Mouse (Mus musculus) fat pad, adult 2 months (tissue): ENCODE results near the gene Nfe2l1.
A peak's percentile ranks its signal among the peaks of the same experiment; 100 is the strongest.
"Not testable (repeated sequence)": the region's sequence is repeated elsewhere in the genome, so short reads cannot be mapped to it uniquely, and the experiment has no call there.

ENCODE experiments used
- DNase-seq: peaks from one replicate; pipeline ENCODE4 v3.0.0-alpha.2; 2011; ENCODE audit warnings: low read depth, low spot score; ENCODE audit errors: extremely low read depth

Gene Nfe2l1

DNA sequence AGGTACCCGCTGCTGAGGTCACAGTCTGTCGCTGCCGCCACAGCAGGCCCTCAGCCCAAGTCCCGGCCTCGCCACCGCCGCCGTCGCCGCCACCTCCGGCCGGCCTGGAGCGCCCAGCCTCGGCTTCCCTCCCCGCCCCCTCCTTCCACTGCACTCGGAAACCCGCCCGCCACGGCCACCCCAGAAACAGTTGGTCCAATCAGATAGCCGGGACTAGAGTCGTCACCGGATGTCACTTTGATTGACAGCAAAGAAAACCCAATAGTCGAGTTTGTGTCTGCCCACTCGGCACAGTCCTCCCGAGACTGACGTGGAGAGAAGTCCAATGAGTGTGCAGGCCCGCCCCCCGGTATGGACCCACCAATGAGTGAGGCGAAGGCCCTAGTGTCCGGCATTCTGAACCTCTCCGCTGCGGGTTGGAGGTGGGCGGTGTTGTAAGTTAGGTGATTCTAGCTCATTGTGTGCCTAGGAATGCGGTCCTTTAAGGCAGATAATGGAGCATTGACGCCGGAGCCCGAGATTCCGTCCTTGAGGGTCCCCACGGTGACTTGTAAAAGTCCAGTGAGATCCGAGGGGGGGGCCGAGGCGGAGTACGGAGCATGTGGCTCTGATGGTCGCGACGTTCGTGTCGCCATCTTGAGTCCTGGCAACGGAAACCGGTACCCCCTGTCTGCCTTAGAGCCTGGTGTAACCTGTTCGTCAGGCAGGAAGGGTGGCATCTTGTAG lies at the start of gene Nfe2l1:
Gene Nfe2l1, minus strand, starts transcription at position 156 of the 726 bp plus-strand sequence.
- peak; percentile 97 for DNase-seq

DNA sequence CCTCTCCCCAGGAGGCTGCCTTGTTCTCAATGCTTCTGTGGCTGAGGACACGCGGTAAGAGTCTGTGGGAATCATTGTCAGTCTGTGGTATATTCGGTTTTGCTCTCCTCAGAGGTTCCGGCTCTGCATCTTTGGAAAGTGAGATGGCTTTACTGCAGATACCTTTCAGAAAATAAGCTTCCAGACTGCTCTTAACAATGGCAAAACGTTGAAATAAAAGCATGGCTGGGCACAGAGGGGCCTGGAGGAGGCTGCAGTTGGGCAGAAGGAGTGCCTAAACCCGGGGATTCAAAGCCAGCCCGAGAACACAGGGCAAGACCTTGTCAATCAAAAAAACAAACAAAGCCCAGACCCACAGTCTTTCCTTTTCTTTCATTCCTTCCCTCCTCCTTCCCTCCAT lies 49.6 kb upstream of the Nfe2l1 start:
- no peak for DNase-seq

DNA sequence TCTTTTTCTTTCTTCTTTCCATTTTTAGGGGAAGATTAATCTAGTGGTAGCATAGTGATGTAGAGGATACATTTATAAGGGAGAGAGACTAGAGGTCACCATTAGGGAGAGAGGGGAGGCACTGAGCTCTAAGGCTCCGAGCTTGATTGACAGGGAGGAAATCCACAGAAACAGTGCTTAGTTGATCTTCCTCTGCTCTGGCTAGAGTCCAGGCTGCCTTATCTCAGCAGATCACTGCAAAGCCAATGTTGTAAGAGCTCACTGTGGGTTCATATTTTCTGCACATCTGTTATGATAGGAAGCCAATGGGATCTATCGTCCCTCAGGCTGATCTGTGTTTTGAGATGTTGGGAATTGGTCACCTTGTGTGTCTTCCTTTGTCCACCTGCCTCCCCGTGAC lies 48.9 kb upstream of the Nfe2l1 start:
- DNase-seq, result no peak

DNA sequence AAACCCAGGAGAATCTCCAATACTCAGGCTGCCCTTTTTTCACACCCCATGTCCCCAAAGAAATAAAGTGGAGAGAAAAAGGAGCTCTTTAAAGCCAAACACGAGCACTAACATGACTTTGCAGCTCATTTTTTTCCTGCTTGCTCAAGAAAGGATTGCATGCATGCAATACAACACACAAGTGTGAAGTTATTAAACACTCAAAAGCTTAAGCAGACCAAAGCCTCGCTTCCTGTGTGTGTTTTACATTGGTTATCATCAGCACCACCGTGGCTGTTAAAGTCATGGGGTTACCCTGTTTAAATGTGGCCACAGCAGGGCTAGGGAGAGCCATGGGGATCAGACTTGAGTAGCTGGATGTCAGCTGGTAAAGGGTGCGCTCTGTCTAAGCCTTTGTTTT lies 47.3 kb upstream of the Nfe2l1 start:
- DNase-seq, result no peak

DNA sequence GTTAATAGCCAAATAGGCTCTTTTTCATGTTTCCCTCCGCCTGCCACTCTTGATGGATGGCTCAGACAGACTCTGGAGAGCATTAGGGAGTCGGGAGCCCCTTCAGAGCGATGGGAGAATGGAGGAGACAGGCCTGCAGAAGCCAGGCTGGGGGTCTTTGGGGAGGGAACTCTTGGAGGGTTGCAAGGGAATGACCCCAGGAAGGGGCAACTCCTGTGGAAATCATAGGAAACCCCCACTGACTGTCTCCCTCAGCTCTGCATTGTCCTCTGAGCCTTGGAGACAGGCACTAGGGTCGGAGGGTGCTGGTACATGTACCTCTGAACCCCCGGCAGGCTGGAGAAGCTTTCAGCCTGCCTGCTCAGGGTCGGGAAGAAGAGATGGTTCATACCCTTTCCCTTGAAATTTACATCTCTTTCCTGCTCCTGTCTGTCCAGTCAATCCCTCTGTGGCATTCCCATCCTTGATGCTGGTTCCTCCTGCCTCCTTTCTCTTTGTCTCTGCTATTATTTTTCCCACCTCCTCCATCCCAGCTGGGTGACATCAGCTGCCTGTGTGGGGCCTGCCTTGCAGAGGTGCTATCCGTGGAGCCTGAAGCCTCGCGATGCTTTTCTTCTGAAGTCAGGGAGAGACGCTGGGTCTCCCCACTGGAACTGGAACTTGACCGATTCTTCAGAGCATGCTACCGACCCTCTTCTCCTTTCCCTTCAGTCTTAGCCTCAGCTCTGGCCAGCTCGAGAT lies 46.7 kb upstream of the Nfe2l1 start:
- DNase-seq, result no peak

DNA sequence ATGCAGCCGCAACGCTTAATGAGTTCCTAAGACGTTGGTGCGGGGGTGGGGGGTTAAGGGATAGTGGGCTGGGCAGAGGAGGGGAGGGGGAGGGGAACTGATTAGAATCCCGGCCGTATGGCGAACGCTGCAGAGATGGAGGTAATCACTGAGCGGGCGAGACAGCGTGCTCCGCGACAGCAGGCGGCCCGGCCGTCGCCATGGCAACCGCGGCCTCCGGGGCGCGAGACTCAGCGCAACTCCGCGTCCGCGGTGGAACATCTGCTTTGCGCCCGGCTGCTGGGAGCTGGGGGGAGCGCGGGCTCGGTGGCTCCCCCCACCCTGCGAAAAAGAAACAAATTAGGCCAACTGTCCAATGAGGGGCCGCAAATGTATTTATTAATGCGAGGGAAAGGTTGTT lies 46.0 kb upstream of the Nfe2l1 start:
- no peak for DNase-seq

DNA sequence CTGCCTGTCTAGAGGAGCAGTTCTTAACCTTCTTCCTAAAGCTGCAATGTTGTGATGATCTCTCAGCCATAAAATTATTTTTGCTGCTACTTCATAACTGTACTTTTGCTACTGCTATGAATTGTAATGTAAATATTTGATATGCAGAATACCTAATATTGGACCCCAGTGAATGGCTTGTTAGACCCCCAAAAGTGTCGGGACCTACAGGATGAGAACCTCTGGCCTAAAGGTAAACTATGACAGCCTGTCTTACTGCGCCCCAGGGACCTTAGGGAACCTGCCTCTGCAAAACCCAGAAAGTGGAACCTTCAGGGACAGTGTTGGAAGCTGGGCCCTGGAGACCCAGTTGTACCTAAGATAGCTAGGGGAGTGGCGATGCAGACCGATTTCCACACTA lies 45.5 kb upstream of the Nfe2l1 start:
- DNase-seq, result no peak

DNA sequence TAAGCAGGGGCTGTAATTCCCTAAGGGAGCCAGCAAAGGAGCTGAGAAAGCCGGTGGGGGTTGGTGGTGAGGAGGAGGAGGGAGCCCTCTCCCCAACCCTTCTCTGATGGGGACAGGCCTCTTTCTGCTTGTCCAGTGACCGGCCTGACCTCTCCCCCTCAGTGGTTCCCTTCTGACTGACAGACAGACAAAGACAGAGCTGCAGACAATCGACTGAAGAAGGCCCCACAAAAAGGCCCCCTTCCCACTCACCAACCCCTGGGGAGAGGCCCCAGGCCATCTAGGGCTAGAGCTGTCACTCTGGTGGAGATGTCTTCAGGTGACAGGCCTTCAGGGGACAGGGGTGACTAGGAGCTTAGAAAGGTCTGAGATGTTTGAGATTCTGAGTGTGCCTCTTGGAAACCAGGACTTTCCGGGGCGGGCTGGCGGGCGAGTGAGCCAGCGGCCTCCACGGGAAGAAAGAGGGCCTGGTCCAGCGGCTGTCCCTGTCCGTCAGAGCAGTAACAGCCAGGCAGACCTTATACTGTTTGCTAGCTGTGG lies 43.9 kb upstream of the Nfe2l1 start:
- no peak for DNase-seq

DNA sequence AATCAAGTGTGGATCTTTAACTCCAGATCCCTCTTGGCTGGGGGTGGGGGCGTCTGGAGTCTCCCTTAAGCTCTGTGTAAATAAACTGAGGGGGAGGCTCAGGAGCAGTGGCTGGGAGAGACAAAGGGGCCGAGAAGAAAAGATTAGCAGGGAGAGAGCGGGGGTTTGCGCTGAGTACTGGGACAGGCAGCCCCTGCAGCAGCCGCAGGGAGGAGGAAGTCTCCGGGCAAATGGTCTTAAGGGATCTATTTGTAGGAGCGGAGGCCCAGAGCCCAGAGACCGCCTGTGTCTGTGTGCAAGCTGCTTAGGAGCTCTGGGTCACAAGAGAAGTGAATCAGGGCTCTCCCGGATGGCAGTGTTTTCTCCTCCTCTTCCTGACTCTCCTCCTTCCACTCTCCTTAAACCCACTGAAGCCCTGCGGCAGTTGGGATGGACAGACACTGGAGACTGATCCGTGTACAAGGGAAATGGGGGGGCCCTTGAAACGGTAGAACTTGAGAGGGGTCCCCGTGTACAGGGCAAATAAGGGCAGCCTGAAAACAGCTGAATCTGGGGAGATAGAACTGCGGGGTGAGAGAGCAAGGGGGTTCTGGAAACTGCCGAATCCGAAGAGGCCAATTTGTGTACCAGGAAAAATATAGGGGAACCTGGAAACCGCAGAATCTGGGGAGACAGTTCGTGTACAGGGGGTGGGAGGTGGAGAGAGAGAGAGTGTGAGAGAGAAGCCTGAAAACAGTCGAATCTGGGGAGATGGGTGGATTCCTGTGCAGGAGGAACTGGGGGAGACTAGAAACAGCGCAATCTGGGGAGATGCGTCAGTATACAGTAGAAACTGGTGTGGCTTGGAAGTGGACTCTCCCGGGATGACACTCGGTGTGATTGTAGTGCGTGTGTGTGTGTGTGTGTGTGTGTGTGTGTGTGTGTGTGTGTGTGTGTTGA lies 42.9 kb upstream of the Nfe2l1 start:
- DNase-seq, result no peak

DNA sequence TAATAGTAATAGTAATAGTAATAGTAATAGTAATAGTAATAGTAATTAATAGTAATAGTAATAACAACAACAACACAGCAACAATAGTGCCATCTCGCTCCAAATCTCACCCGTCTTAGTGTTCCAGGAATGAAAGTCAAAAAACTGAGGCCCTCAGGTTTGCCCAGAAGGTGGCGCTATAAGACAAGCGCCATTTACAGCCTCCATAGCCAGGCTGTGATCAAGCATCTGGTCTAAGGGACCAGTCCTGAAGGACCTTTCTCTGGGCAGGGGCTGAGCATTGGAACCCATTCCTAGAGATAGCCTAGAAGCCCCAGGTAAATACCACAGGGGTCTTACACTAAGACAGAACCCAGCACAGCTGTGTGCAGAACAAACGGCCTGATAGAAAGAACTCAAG lies 37.4 kb upstream of the Nfe2l1 start:
- DNase-seq, result no peak

DNA sequence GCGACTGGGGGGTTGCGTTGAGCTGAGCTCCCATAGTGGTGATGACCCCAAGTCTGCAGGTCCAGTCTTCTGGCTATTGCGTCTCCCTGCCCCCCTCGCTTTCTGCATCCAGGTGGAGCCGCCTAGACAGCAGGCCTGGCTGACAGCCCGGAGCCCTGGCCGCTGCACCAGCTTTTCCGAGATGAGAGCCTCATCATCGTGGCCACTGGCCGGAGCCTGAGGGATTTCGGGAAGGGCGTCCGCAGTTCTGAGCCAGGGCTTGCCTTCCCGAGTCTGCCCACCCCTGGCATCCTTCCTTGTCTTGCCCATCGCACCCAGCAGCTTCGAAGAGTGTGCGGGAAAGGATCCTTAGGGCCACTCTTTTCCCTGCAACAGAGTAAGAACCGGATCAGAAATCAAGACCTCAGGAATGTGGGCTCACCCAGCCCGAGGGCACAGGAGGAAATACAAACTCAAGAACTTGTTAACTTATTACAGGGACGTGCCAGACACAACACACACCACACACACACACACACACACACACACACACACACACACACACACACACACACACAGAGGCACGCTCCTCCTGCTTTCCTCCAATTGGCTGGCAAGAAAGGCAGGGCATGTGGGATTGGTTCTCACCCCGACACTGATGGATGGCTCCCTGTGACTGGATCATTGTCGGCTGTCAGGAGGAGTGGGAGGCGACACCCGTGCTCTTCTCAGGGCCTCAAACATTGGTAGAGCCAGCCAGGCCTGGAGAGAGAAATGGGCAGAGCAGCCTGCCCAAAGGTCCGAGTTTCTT lies 33.6 kb upstream of the Nfe2l1 start:
- no peak for DNase-seq

DNA sequence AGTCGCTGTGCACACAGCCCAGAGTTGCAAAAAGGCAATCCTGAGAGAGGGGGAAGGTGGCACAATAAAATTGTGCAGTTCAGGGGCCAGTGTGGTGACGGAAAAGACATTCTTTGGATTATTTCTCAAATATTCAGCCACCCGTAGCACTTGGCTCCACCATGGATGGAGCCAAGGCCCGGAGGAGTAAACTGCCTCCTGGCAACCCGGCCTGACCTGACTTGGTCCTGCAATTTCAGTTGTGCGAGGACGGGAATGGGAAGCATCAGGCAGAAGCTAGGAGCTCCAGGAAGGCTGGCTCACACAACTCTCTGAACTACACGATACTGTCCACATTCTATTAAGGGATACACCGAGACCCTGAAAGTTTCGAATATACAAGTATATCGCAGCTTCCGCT lies 32.8 kb upstream of the Nfe2l1 start:
- no peak for DNase-seq

DNA sequence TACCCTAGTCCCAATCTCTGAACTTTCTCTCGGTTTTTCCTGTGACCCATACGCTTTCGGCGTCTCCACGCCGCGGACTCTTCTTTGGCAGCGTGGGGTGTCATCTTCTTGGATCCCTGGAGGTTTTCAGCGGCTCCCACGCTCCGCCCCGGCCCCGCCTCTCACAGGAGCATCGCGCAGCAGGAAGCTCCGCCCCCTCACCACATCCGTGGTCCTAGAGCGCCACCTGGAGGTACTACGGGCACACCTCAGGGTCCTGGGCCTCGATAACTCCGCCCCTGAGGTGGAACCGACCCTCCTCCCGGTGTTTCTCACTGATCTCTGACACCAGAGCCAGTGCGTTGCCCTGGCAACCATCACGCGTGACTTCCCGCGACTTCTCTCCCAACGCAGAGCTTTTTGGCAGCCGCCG lies 32.1 kb upstream of the Nfe2l1 start:
- no peak for DNase-seq

DNA sequence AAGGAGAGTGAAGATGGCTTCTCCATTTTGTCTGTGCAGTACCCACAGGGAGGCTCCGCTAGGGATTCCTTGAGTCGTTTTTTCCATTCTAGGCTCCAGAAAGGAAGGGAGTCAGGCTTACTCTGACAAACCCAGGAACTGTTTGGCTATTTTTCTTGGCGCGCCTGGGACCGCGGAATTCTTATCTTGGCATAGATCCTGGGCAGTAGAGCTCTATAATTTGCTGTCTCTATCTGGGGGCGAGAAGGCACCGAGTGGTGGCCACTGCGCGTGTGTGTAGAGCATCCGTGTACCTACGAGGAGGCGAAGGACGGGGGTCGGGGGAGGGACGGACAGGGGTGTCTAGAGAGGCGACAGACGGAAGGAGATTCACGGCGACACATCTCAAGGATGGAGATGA lies 31.7 kb upstream of the Nfe2l1 start:
- DNase-seq, result no peak

DNA sequence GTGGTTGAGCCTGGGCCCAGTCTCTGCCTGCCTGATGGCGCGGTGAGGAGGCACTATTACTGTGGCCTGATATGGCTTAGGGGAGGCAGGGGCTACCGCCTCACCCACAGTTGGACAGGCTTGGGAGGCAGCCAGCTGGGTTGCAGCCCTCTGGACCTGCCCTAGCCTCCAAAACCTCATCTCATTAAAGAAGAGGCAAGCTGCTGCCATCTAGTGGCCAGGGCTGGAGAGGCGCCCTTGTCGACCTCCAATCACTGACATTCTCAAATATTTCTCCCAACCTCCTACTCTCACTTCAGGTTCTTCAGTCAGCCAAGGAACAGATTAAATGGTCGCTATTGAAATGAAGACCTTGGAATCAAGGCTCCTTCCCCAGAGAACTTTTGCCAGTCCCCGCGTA lies 30.8 kb upstream of the Nfe2l1 start:
- DNase-seq, result no peak

DNA sequence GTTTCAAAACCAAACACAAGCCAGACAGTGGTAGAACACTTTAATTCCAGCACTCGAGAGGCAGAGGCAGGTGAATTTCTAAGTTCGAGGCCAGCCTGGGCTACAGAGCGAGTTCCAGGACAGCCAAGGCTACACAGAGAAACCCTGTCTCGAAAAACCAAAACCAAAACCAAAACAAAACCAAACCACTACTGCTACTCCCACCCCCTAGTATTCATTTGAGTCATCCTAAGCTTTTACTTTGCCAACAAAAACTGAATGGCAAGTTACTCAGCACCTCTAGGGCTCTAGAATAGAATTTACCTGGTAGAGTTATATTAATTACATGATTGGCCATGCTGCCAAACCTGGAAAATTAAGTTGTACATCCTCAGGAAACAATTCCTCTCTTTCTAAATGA lies 29.9 kb upstream of the Nfe2l1 start:
- DNase-seq, result no peak

DNA sequence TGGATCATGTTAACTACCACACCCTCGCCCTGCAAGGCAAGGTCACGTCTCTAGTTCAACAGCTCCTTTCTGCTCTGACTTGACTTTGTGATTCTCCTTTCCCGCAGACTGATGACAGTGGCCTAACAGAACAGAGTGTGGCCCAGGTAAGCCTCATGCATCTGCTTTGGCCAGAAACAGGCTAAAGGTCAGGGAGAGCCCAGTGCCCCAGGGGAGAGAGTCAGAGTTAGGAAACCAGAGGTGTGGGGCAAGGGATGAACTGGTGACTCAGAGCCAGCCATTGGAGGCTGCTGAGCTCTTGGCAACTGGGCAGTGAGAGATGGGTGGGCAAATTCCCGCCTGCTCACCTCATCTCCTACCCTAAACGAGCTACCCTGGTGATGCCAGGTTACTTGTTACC lies 27.7 kb upstream of the Nfe2l1 start:
- DNase-seq, result no peak

DNA sequence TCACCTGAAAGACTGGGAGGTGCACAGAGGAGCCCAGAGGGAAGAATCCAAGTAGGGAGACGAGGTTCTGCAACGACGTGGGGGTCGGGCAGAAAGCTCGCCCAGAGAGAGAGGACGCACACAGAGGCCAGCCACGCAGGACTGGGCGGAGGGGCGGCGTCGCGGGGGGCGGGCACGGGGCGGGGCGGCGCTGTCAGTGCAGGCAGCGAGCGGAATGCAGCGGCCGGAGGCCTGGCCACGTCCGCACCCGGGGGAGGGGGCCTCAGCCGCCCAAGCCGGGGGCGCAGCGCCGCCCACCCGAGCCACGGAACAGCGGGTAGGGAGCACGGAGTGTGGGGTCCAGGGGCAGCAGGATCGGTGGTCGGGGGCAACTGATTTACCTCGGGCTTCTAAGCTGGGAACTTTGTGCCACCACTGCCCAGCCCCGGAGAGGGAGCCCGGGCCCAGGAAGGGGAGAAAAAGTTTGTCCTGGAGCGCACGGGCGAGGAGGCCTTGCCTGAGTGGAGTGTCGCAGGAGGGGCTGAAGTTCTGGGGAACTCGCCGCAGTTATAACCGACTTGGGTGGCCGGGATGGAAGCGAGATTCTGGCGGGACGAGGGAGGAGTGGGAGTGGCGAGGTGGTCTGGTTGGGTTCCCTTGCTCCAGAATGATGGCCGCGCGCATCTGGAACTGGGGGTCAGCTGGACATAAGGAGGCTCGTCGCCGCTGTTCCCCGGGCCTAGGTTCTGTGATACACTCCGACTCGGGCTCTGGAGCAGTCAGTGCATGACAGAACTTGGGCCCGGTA lies 20.1 kb upstream of the Nfe2l1 start, which contains the start of gene Copz2:
Gene Copz2, plus strand, starts transcription at position 190 of the 787 bp plus-strand sequence.
- no peak for DNase-seq

DNA sequence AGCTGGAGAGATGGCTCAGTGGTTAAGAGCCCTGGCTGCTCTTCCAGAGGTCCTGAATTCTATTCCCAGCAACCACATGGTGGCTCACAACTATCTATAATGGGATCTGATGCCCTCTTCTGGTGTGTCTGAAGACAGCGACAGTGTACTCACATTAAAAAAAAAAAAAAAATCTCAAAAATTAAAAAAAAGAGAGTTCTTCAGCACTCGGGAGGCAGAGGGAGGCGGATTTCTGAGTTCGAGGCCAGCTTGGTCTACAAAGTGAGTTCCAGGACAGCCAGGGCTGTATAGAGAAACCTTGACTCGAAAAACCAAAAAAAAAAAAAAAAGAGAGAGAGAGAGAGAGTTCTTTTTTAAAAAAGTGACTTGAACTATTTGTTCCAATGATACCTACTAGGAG lies 19.4 kb upstream of the Nfe2l1 start:
- DNase-seq, result not testable (repeated sequence)

DNA sequence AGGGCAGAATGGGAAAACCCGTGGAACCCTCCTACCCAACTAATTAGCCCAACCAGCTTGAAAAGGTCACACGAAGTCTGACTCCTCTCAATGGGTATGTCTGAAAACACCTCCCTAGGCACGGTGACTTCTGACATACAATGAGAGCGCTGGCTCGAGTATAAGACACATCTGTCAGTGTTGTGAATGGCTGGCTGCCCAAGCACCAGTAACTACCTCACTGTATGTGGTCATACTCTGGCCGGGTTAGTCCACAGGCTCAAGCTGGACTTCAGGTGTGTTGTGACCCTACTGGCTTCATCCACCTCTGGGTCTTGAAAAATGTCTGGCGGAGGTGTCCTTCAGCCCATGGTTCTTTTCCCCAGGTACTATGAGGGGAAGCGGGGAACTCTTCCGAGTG lies 18.9 kb upstream of the Nfe2l1 start:
- DNase-seq, result no peak
